Mouse (Mus musculus) CH12.LX (cell line): ENCODE measurements at regions not wholly inside any gene's neighbourhood (a gene's known extent, or its start where the extent isn't known, plus 50 kb on each side); places are given as distances from the start of the nearest gene placed in this dataset.

Source experiments
- DNase-seq: peaks from one replicate; pipeline ENCODE4 v3.0.0-alpha.2; 2013; ENCODE audit errors: extremely low read depth
- H3K27ac ChIP-seq: 2 replicates; pipeline ENCODE4 v1.5.1; 2012; ENCODE audit warnings: low read depth, mild to moderate bottlenecking, control low read depth, moderate library complexity; ENCODE audit not compliant: insufficient read depth
- H3K27me3 ChIP-seq: replicated peaks from 2 replicates; pipeline ENCODE3; 2012; ENCODE audit warnings: inconsistent platforms
- H3K36me3 ChIP-seq, 2 experiments: replicated peaks in 1 of 2; 2 replicates each; pipeline versions ENCODE3 to v1.6.1; 2012; ENCODE audit warnings: inconsistent platforms in 1 of 2, low read length in 1 of 2, mild to moderate bottlenecking in 1 of 2, mixed read lengths in 1 of 2, moderate library complexity in 1 of 2; ENCODE audit not compliant: control insufficient read depth in 1 of 2, insufficient read depth in 1 of 2
- H3K4me1 ChIP-seq, 2 experiments: 2 replicates each; pipeline ENCODE4 v1.6.1; 2012; ENCODE audit warnings: inconsistent platforms in 1 of 2, moderate library complexity in 1 of 2; ENCODE audit not compliant: insufficient read depth in 2 of 2, control insufficient read depth in 1 of 2
- H3K4me2 ChIP-seq: 2 replicates; pipeline ENCODE4 v1.6.1; 2012; ENCODE audit warnings: low read depth, mild to moderate bottlenecking, control low read depth; ENCODE audit not compliant: poor library complexity, insufficient read depth, severe bottlenecking
- H3K4me3 ChIP-seq, 3 experiments: fragments of 150-350 bp in 1 of 3; sonication (generic) in 1 of 3; replicated peaks in 1 of 3; 2 replicates each; pipeline versions ENCODE3 to v1.5.1; 2011 to 2012; ENCODE audit warnings: low read depth in 2 of 3, low read length in 2 of 3, mild to moderate bottlenecking in 2 of 3, moderate library complexity in 2 of 3, control low read depth in 1 of 3, improper control_type of control experiment in 1 of 3, inconsistent platforms in 1 of 3, mixed read lengths in 1 of 3; ENCODE audit not compliant: poor library complexity in 1 of 3
- H3K79me2 ChIP-seq: replicated peaks from 2 replicates; pipeline ENCODE4 v1.6.1; 2012; ENCODE audit warnings: mild to moderate bottlenecking, moderate library complexity; ENCODE audit not compliant: control insufficient read depth, poor library complexity, insufficient read depth, severe bottlenecking; ENCODE audit errors: extremely low read depth
- H3K9ac ChIP-seq: 2 replicates; pipeline ENCODE4 v1.6.1; 2012; ENCODE audit warnings: low read depth, mild to moderate bottlenecking, control low read depth, moderate library complexity; ENCODE audit not compliant: insufficient read depth
- H3K9me3 ChIP-seq: replicated peaks from 2 replicates; pipeline ENCODE3; 2012; ENCODE audit warnings: low read length, inconsistent platforms, mixed read lengths
- BHLHE40 ChIP-seq: IDR thresholded peaks from 2 replicates; pipeline ENCODE4 v1.6.1; 2011; ENCODE audit warnings: mild to moderate bottlenecking, low read depth, low read length, improper control_type of control experiment
- CTCF ChIP-seq, 2 experiments: IDR thresholded peaks in 1 of 2; conservative IDR thresholded peaks in 1 of 2; 2 replicates each; pipeline ENCODE4 v1.5.1; 2011 to 2012; ENCODE audit warnings: low read depth in 2 of 2, low read length in 2 of 2, improper control_type of control experiment in 1 of 2, inconsistent platforms in 1 of 2, mild to moderate bottlenecking in 1 of 2, moderate library complexity in 1 of 2
- ELF1 ChIP-seq: IDR thresholded peaks from 2 replicates; pipeline ENCODE4 v1.6.1; 2014; ENCODE audit warnings: low read depth, mild to moderate bottlenecking, inconsistent platforms, low read length, improper control_type of control experiment
- EP300 ChIP-seq: IDR thresholded peaks from 2 replicates; pipeline ENCODE4 v1.6.1; 2011; ENCODE audit warnings: low read length, improper control_type of control experiment
- ETS1 ChIP-seq: conservative IDR thresholded peaks from 2 replicates; pipeline ENCODE4 v1.6.1; 2012; ENCODE audit warnings: low read depth, mild to moderate bottlenecking, inconsistent platforms, low read length, improper control_type of control experiment, moderate library complexity
- IRF4 ChIP-seq: IDR thresholded peaks from 2 replicates; pipeline ENCODE4 v1.6.1; 2014; ENCODE audit warnings: low read depth, mild to moderate bottlenecking, inconsistent platforms, low read length, improper control_type of control experiment
- MAFK ChIP-seq: IDR thresholded peaks from 2 replicates; pipeline ENCODE4 v1.6.1; 2011; ENCODE audit warnings: low read length, improper control_type of control experiment; ENCODE audit not compliant: insufficient replicate concordance
- MXI1 ChIP-seq: IDR thresholded peaks from 2 replicates; pipeline ENCODE4 v1.6.1; 2011; ENCODE audit warnings: mild to moderate bottlenecking, low read depth, low read length, improper control_type of control experiment
- NRF1 ChIP-seq: IDR thresholded peaks from 2 replicates; pipeline ENCODE4 v1.6.1; 2014; ENCODE audit warnings: low read depth, mild to moderate bottlenecking, inconsistent platforms, low read length, improper control_type of control experiment, moderate library complexity
- RCOR1 ChIP-seq: conservative IDR thresholded peaks from 2 replicates; pipeline ENCODE4 v1.6.1; 2012; ENCODE audit warnings: low read depth, mild to moderate bottlenecking, inconsistent platforms, low read length, improper control_type of control experiment
- ZC3H11A ChIP-seq: IDR thresholded peaks from 2 replicates; pipeline ENCODE4 v1.6.1; 2012; ENCODE audit warnings: low read depth, mild to moderate bottlenecking, inconsistent platforms, low read length, improper control_type of control experiment
- ZKSCAN1 ChIP-seq: IDR thresholded peaks from 2 replicates; pipeline ENCODE4 v1.6.1; 2012; ENCODE audit warnings: low read depth, inconsistent platforms, low read length, improper control_type of control experiment, borderline replicate concordance
- ZMIZ1 ChIP-seq: IDR thresholded peaks from 2 replicates; pipeline ENCODE4 v1.6.1; 2012; ENCODE audit warnings: low read depth, mild to moderate bottlenecking, inconsistent platforms, low read length, improper control_type of control experiment
- ZNF384 ChIP-seq: IDR thresholded peaks from 2 replicates; pipeline ENCODE4 v1.6.1; 2012; ENCODE audit warnings: low read depth, low read length, improper control_type of control experiment, inconsistent platforms
- dilution Hi-C: fragments of 300-500 bp; cut with MboI; formaldehyde crosslinking; loops from 2 replicates; pipeline ENCODE4 v1.14.3; 2020; ENCODE audit warnings: low sequenced_read_pairs; ENCODE audit not compliant: extremely low pct_unique_long_range_greater_than_20kb, extremely low pct_ligation_motif_present
- in situ Hi-C: fragments of 300-500 bp; cut with MboI; formaldehyde crosslinking; loops from 3 replicates; pipeline ENCODE4 v1.14.3; 2019; ENCODE audit warnings: low sequenced_read_pairs, low pct_ligation_motif_present, low pct_unique_long_range_greater_than_20kb, mixed read lengths

- dilution Hi-C loops = no loop called here
- H3K27ac ChIP-seq = no peak overlapping the region
- H3K4me1 ChIP-seq = peaks cover 0 to 31% of the 10 kb centered on the region in 2 experiments; a peak in 2 of 4 replicates
- no peaks in the 10 kb centered on the region for H3K36me3 ChIP-seq
- H3K4me2 ChIP-seq = no peak overlapping the region
- no peak overlapping the region for H3K4me3 ChIP-seq
- peak; percentile 51 for DNase-seq
- no peaks in the 10 kb centered on the region for H3K79me2 ChIP-seq
- H3K9me3 ChIP-seq = no peaks in the 10 kb centered on the region
- peaks cover 5% of the 10 kb centered on the region for H3K27me3 ChIP-seq
- in situ Hi-C loops = no loop called here
- H3K9ac ChIP-seq = no peak overlapping the region
- TF ChIP-seq BHLHE40 (peak; percentile 43; the same call in 1 of the 2 replicates), ETS1 (peak; percentile 34; the same call in 1 of the 2 replicates), IRF4 (0 out of 2 replicates have a peak, but pooled peaks have one; percentile 17), ZNF384 (no peak), EP300 (peak; percentile 48; the same call in 1 of the 2 replicates), RCOR1 (no peak), MAFK (0 out of 2 replicates have a peak, but pooled peaks have one; percentile 37)
These were observed 113.6 kb upstream of the Tmc3 start for GRCm38 (mm10) chr7:83471111-83471510.

GRCm38 (mm10) chr7:83474471-83474870 is 110.3 kb upstream of the Tmc3 start:
- H3K4me1 ChIP-seq = peaks cover 0 to 36% of the 10 kb centered on the region in 2 experiments; a peak in 2 of 4 replicates
- H3K9ac ChIP-seq = no peak overlapping the region
- H3K79me2 ChIP-seq = no peaks in the 10 kb centered on the region
- no peak overlapping the region for H3K4me3 ChIP-seq
- TF ChIP-seq NRF1 = no peak
- H3K27ac ChIP-seq = no peak overlapping the region
- H3K27me3 ChIP-seq = peaks cover 5% of the 10 kb centered on the region
- H3K36me3 ChIP-seq = no peaks in the 10 kb centered on the region
- no peaks in the 10 kb centered on the region for H3K9me3 ChIP-seq
- no peak for DNase-seq
- dilution Hi-C loops = no loop called here
- in situ Hi-C loops = no loop called here
- H3K4me2 ChIP-seq = no peak overlapping the region

GRCm38 (mm10) chr7:83474986-83475385 is 109.7 kb upstream of the Tmc3 start:
- H3K9ac ChIP-seq = no peak overlapping the region

More at GRCm38 (mm10) chr7:83474986-83475385, 109.7 kb upstream of the Tmc3 start:
- TF ChIP-seq IRF4 (no peak), MXI1 (no peak), CTCF (conservative IDR thresholded peaks at IDR 0.05 in 1 of 2, IDR thresholded peaks at IDR 0.05 in 1 of 2; ENCODE audit: low read depth in 2 of 2, low read length in 2 of 2) (no peak), ZC3H11A (no peak), ELF1 (no peak), ZKSCAN1 (no peak), ZMIZ1 (no peak)
- no peak overlapping the region for H3K27ac ChIP-seq
- DNase-seq = no peak
- in situ Hi-C loops = no loop called here
- no peaks in the 10 kb centered on the region for H3K36me3 ChIP-seq
- no peaks in the 10 kb centered on the region for H3K79me2 ChIP-seq
- H3K9me3 ChIP-seq = no peaks in the 10 kb centered on the region
- H3K4me2 ChIP-seq = no peak overlapping the region
- peaks cover 5% of the 10 kb centered on the region for H3K27me3 ChIP-seq
- no peak overlapping the region for H3K4me3 ChIP-seq
- peaks cover 0 to 36% of the 10 kb centered on the region in 2 experiments; a peak in 2 of 4 replicates for H3K4me1 ChIP-seq
- dilution Hi-C loops = no loop called here
